Mouse (Mus musculus) heart, embryonic 14.5 days (tissue): ENCODE data around the gene Begain. TPM values are rescaled to one million over a fixed set of nuclear protein-coding genes. Genes with fewer than 3 reads are reported as not detected.

Experiments
- ATAC-seq: fragments of 200-750 bp; cut with Nextera tagmentation; 2 replicates; pipeline ENCODE4 v1.8.0; 2017; ENCODE audit warnings: low read depth, moderate TSS enrichment; ENCODE audit not compliant: insufficient number of reproducible peaks, insufficient read depth, low FRiP score
- H3K27ac ChIP-seq, 2 experiments: fragments of 200-500 bp in 1 of 2; fragments of 300-500 bp in 1 of 2; sonication (generic) in 1 of 2; replicated peaks in 1 of 2; 2 replicates each; pipeline ENCODE4 v1.5.1; 2012 to 2014; ENCODE audit warnings: low read depth in 2 of 2, low read length in 2 of 2, control low read depth in 1 of 2, mild to moderate bottlenecking in 1 of 2, mixed read lengths in 1 of 2; ENCODE audit not compliant: control insufficient read depth in 1 of 2, insufficient read depth in 1 of 2
- H3K27me3 ChIP-seq: fragments of 300-500 bp; sonication (generic); 2 replicates; pipeline ENCODE4 v1.6.1; 2014; ENCODE audit warnings: mild to moderate bottlenecking, low read length, control low read depth; ENCODE audit not compliant: control insufficient read depth, insufficient read depth
- H3K36me3 ChIP-seq: fragments of 300-500 bp; sonication (generic); 2 replicates; pipeline ENCODE4 v1.6.1; 2014; ENCODE audit warnings: mild to moderate bottlenecking, control low read depth, low read length, mixed read lengths; ENCODE audit not compliant: control insufficient read depth, insufficient read depth
- H3K4me1 ChIP-seq, 2 experiments: fragments of 200-500 bp in 1 of 2; fragments of 300-500 bp in 1 of 2; sonication (generic) in 1 of 2; 2 replicates each; pipeline ENCODE4 v1.6.1; 2012 to 2014; ENCODE audit warnings: low read length in 2 of 2, control low read depth in 1 of 2, mixed read lengths in 1 of 2; ENCODE audit not compliant: control insufficient read depth in 2 of 2, insufficient read depth in 2 of 2
- H3K4me2 ChIP-seq: fragments of 300-500 bp; sonication (generic); 2 replicates; pipeline ENCODE4 v1.6.1; 2014; ENCODE audit warnings: mild to moderate bottlenecking, low read length
- H3K4me3 ChIP-seq, 2 experiments: fragments of 200-500 bp in 1 of 2; fragments of 300-500 bp in 1 of 2; sonication (generic) in 1 of 2; 2 replicates each; pipeline ENCODE4 v1.5.1; 2012 to 2014; ENCODE audit warnings: low read length in 2 of 2, mild to moderate bottlenecking in 2 of 2, control low read depth in 1 of 2, low read depth in 1 of 2, moderate library complexity in 1 of 2; ENCODE audit not compliant: control insufficient read depth in 1 of 2, insufficient read depth in 1 of 2
- H3K9ac ChIP-seq: fragments of 300-500 bp; sonication (generic); 2 replicates; pipeline ENCODE4 v1.6.1; 2014; ENCODE audit warnings: mild to moderate bottlenecking, low read length
- H3K9me3 ChIP-seq: fragments of 300-500 bp; sonication (generic); 2 replicates; pipeline ENCODE4 v1.6.1; 2016; ENCODE audit warnings: low read length, control low read depth; ENCODE audit not compliant: control insufficient read depth
- WGBS: fragments of 180-500 bp; shearing (Covaris S2); extraction: QIAGEN DNeasy Blood & Tissue Kit; methylation state at CpG from one replicate; pipeline ENCODE4 v1.1.7; 2014; 5-methylcytosine and 5-hydroxymethylcytosine counted together
- polyA plus RNA-seq: library from polyadenylated mRNA; unstranded; fragments of >200 nt; fragmentation: Nextera tagmentation; extraction: Ambion mirVana; gene quantifications from 2 replicates; pipeline ENCODE4 v1.2.1, GENCODE M21; 2014

Begain gene
- polyA plus RNA-seq, 1 experiment from 2014 or later, result 2.6 TPM

GRCm38 (mm10) chr12:109053020-109053806 lies 14.8 kb downstream of the Begain start:
- under 1% methylated on average over 89 of the region's 105 CpGs for whole genome bisulfite sequencing
- Histone ChIP-seq H3K27ac (no peak overlapping the region), H3K4me3 (peak overlapping the region; percentile 41 to 55), H3K4me1 (peaks cover 0 to 13% of the 10 kb centered on the region in 2 experiments; a peak in 2 of 4 replicates), H3K9me3 (no peaks in the 10 kb centered on the region), H3K9ac (peak overlapping the region; percentile 57), H3K4me2 (peak overlapping the region; percentile 96), H3K27me3 (peaks cover 73% of the 10 kb centered on the region), H3K36me3 (no peaks in the 10 kb centered on the region)
- no peak for ATAC-seq

GRCm38 (mm10) chr12:109049949-109050348 lies 18.1 kb downstream of the Begain start:
- no peak for ATAC-seq
- Histone ChIP-seq H3K27me3 (peaks cover 59% of the 10 kb centered on the region), H3K4me3 (no peak overlapping the region), H3K9ac (no peak overlapping the region), H3K4me1 (peaks cover 0 to 13% of the 10 kb centered on the region in 2 experiments; a peak in 2 of 4 replicates), H3K27ac (no peak overlapping the region), H3K36me3 (no peaks in the 10 kb centered on the region), H3K9me3 (no peaks in the 10 kb centered on the region), H3K4me2 (no peak overlapping the region)
- 80% methylated on average over 4 of the region's 4 CpGs for WGBS

- no peak overlapping the region for H3K4me3 ChIP-seq
- ATAC-seq, result no peak
- H3K27ac ChIP-seq, result no peak overlapping the region
- H3K27me3 ChIP-seq, result peaks cover 42% of the 10 kb centered on the region
- no peak overlapping the region for H3K4me2 ChIP-seq
- H3K36me3 ChIP-seq, result no peaks in the 10 kb centered on the region
- 75% methylated on average over 7 of the region's 7 CpGs for WGBS
- no peaks in the 10 kb centered on the region for H3K4me1 ChIP-seq
- H3K9me3 ChIP-seq, result no peaks in the 10 kb centered on the region
- no peak overlapping the region for H3K9ac ChIP-seq
Observed at GRCm38 (mm10) chr12:109045581-109045980, 22.4 kb downstream of the Begain start.

GRCm38 (mm10) chr12:109044497-109044896 lies 23.5 kb downstream of the Begain start:
- no peaks in the 10 kb centered on the region for H3K4me1 ChIP-seq
- H3K4me3 ChIP-seq, result no peak overlapping the region
- no peak overlapping the region for H3K27ac ChIP-seq
- H3K9me3 ChIP-seq, result no peaks in the 10 kb centered on the region
- WGBS, result 21% methylated on average over 5 of the region's 5 CpGs
- no peak overlapping the region for H3K9ac ChIP-seq
- ATAC-seq, result 0 out of 2 replicates have a peak, but pooled peaks have one; percentile 23
- H3K27me3 ChIP-seq, result peaks cover 33% of the 10 kb centered on the region; the same call in 1 of the 2 replicates
- H3K4me2 ChIP-seq, result no peak overlapping the region
- no peaks in the 10 kb centered on the region for H3K36me3 ChIP-seq

- Histone ChIP-seq H3K27me3 (peaks cover 40% of the 10 kb centered on the region), H3K36me3 (no peaks in the 10 kb centered on the region), H3K4me2 (no peak overlapping the region), H3K27ac (no peak overlapping the region), H3K4me3 (no peak overlapping the region), H3K9me3 (no peaks in the 10 kb centered on the region), H3K4me1 (no peaks in the 10 kb centered on the region), H3K9ac (no peak overlapping the region)
- ATAC-seq, result no peak
- 62% methylated on average over 7 of the region's 7 CpGs for WGBS
Observed at GRCm38 (mm10) chr12:109039311-109039710, 28.7 kb downstream of the Begain start.

GRCm38 (mm10) chr12:109038179-109038819 lies 29.7 kb downstream of the Begain start:
- Histone ChIP-seq H3K9me3 (0 out of 2 replicates have a peak, but pooled peaks cover 6% of the 10 kb centered on the region), H3K27me3 (peaks cover 41% of the 10 kb centered on the region), H3K27ac (no peak overlapping the region), H3K4me1 (0 out of 4 replicates have a peak, but pooled peaks cover 0 to 3% of the 10 kb centered on the region in 2 experiments), H3K36me3 (no peaks in the 10 kb centered on the region), H3K4me2 (no peak overlapping the region), H3K9ac (no peak overlapping the region), H3K4me3 (no peak overlapping the region)
- ATAC-seq, result no peak
- WGBS, result 57% methylated on average over 14 of the region's 14 CpGs

- peaks cover 53% of the 10 kb centered on the region for H3K27me3 ChIP-seq
- H3K4me1 ChIP-seq, result 0 out of 4 replicates have a peak, but pooled peaks cover 0 to 3% of the 10 kb centered on the region in 2 experiments
- no peak overlapping the region for H3K4me3 ChIP-seq
- H3K4me2 ChIP-seq, result no peak overlapping the region
- no peak overlapping the region for H3K27ac ChIP-seq
- WGBS, result 79% methylated on average over 2 of the region's 2 CpGs
- ATAC-seq, result no peak
- H3K36me3 ChIP-seq, result no peaks in the 10 kb centered on the region
- H3K9me3 ChIP-seq, result 0 out of 2 replicates have a peak, but pooled peaks cover 6% of the 10 kb centered on the region
- H3K9ac ChIP-seq, result no peak overlapping the region
Observed at GRCm38 (mm10) chr12:109037026-109037425, 31.0 kb downstream of the Begain start.
